Mouse (Mus musculus) brain, embryonic 14.5 days (tissue): ENCODE data around the gene Sgta.

Source experiments
- CTCF ChIP-seq: fragments of 200-500 bp; IDR thresholded peaks from 2 replicates; pipeline ENCODE4 v1.5.1; 2012; ENCODE audit warnings: inconsistent platforms, mild to moderate bottlenecking, moderate library complexity, borderline replicate concordance; ENCODE audit not compliant: insufficient read depth, insufficient read length; ENCODE audit errors: extremely low read depth
- POLR2A ChIP-seq: fragments of 200-500 bp; IDR thresholded peaks from 2 replicates; pipeline ENCODE4 v1.6.1; 2012; ENCODE audit warnings: mild to moderate bottlenecking, inconsistent platforms, borderline replicate concordance; ENCODE audit not compliant: poor library complexity, insufficient read depth, insufficient read length, severe bottlenecking; ENCODE audit errors: extremely low read depth

- no peak for TF ChIP-seq POLR2A
- TF ChIP-seq CTCF: no peak
These were observed 62.0 kb downstream of the Sgta start for GRCm38 (mm10) chr10:80998021-80998420.
